Mouse (Mus musculus): ENCODE measurements at regions not wholly inside any gene's neighbourhood (a gene's known extent, or its start where the extent isn't known, plus 50 kb on each side); places are given as distances from the start of the nearest gene placed in this dataset.

GRCm38 (mm10) chr9:91130111-91130720, 232.0 kb upstream of the Zic4 start:
- Histone ChIP-seq H3K4me2 (replicated peaks; ENCODE audit: low read depth) (no peak overlapping the region), H3K9ac (ENCODE audit: low read length) (no peak overlapping the region), H3K4me3 (ENCODE audit: low read depth, low read length) (no peak overlapping the region), H3K4me1 (replicated peaks; ENCODE audit: control insufficient read depth, insufficient read depth) (no peaks in the 10 kb centered on the region), H3K27me3 (ENCODE audit: control insufficient read depth, insufficient read depth, low read length) (no peaks in the 10 kb centered on the region), H3K9me3 (ENCODE audit: control insufficient read depth, low read length) (no peaks in the 10 kb centered on the region), H3K36me3 (ENCODE audit: control insufficient read depth, insufficient read depth, low read length) (no peaks in the 10 kb centered on the region), H3K27ac (replicated peaks) (no peak overlapping the region)
- no peak for TF ChIP-seq EP300 (optimal IDR thresholded peaks at IDR 0.05)
- no peak for TF ChIP-seq CTCF (IDR thresholded peaks at IDR 0.05; ENCODE audit: low read depth)
- 80% methylated on average over 13 of the region's 13 CpGs for WGBS
- ATAC-seq (ENCODE audit: low FRiP score, low TSS enrichment), result no peak
- no peak for DNase-seq (ENCODE audit: low spot score)

- Histone ChIP-seq H3K4me3 (ENCODE audit: low read depth, low read length) (no peak overlapping the region), H3K9ac (ENCODE audit: low read length) (no peak overlapping the region), H3K4me2 (replicated peaks; ENCODE audit: low read depth) (no peak overlapping the region), H3K36me3 (ENCODE audit: control insufficient read depth, insufficient read depth, low read length) (no peaks in the 10 kb centered on the region), H3K27me3 (ENCODE audit: control insufficient read depth, insufficient read depth, low read length) (no peaks in the 10 kb centered on the region), H3K27ac (replicated peaks) (no peak overlapping the region), H3K9me3 (ENCODE audit: control insufficient read depth, low read length) (no peaks in the 10 kb centered on the region), H3K4me1 (replicated peaks; ENCODE audit: control insufficient read depth, insufficient read depth) (no peaks in the 10 kb centered on the region)
- TF ChIP-seq CTCF (IDR thresholded peaks at IDR 0.05; ENCODE audit: low read depth) (no peak), EP300 (optimal IDR thresholded peaks at IDR 0.05) (no peak)
- no peak for DNase-seq (ENCODE audit: low spot score)
- 66% methylated on average over 7 of the region's 7 CpGs for WGBS
- ATAC-seq (ENCODE audit: low FRiP score, low TSS enrichment), result no peak
Observed at GRCm38 (mm10) chr9:91131415-91132255, 230.6 kb upstream of the Zic4 start.

GRCm38 (mm10) chr9:91132531-91132930, 229.7 kb upstream of the Zic4 start:
- Histone ChIP-seq H3K27ac (replicated peaks) (no peak overlapping the region), H3K9me3 (ENCODE audit: control insufficient read depth, low read length) (no peaks in the 10 kb centered on the region), H3K9ac (ENCODE audit: low read length) (no peak overlapping the region), H3K4me1 (replicated peaks; ENCODE audit: control insufficient read depth, insufficient read depth) (no peaks in the 10 kb centered on the region), H3K27me3 (ENCODE audit: control insufficient read depth, insufficient read depth, low read length) (no peaks in the 10 kb centered on the region), H3K4me3 (ENCODE audit: low read depth, low read length) (no peak overlapping the region), H3K36me3 (ENCODE audit: control insufficient read depth, insufficient read depth, low read length) (no peaks in the 10 kb centered on the region), H3K4me2 (replicated peaks; ENCODE audit: low read depth) (no peak overlapping the region)
- 74% methylated on average over 1 of the region's 1 CpGs for WGBS
- no peak for TF ChIP-seq EP300 (optimal IDR thresholded peaks at IDR 0.05)
- TF ChIP-seq CTCF (IDR thresholded peaks at IDR 0.05; ENCODE audit: low read depth), result no peak
- no peak for ATAC-seq (ENCODE audit: low FRiP score, low TSS enrichment)
- DNase-seq (ENCODE audit: low spot score), result no peak

- no peak for DNase-seq (ENCODE audit: low spot score)
- Histone ChIP-seq H3K9me3 (ENCODE audit: control insufficient read depth, low read length) (no peaks in the 10 kb centered on the region), H3K9ac (ENCODE audit: low read length) (no peak overlapping the region), H3K4me3 (ENCODE audit: low read depth, low read length) (no peak overlapping the region), H3K4me2 (replicated peaks; ENCODE audit: low read depth) (no peak overlapping the region), H3K36me3 (ENCODE audit: control insufficient read depth, insufficient read depth, low read length) (no peaks in the 10 kb centered on the region), H3K27ac (replicated peaks) (no peak overlapping the region), H3K4me1 (replicated peaks; ENCODE audit: control insufficient read depth, insufficient read depth) (no peaks in the 10 kb centered on the region), H3K27me3 (ENCODE audit: control insufficient read depth, insufficient read depth, low read length) (no peaks in the 10 kb centered on the region)
- TF ChIP-seq CTCF (IDR thresholded peaks at IDR 0.05; ENCODE audit: low read depth) (no peak), EP300 (optimal IDR thresholded peaks at IDR 0.05) (no peak)
- 82% methylated on average over 3 of the region's 3 CpGs for WGBS
- ATAC-seq (ENCODE audit: low FRiP score, low TSS enrichment), result no peak
Observed at GRCm38 (mm10) chr9:91133256-91133920, 228.8 kb upstream of the Zic4 start.

GRCm38 (mm10) chr9:91134325-91134724, 227.9 kb upstream of the Zic4 start:
- ATAC-seq (ENCODE audit: low FRiP score, low TSS enrichment), result no peak
- Histone ChIP-seq H3K27me3 (ENCODE audit: control insufficient read depth, insufficient read depth, low read length) (no peaks in the 10 kb centered on the region), H3K9ac (ENCODE audit: low read length) (no peak overlapping the region), H3K4me2 (replicated peaks; ENCODE audit: low read depth) (no peak overlapping the region), H3K27ac (replicated peaks) (no peak overlapping the region), H3K4me1 (replicated peaks; ENCODE audit: control insufficient read depth, insufficient read depth) (no peaks in the 10 kb centered on the region), H3K36me3 (ENCODE audit: control insufficient read depth, insufficient read depth, low read length) (no peaks in the 10 kb centered on the region), H3K9me3 (ENCODE audit: control insufficient read depth, low read length) (no peaks in the 10 kb centered on the region), H3K4me3 (ENCODE audit: low read depth, low read length) (no peak overlapping the region)
- TF ChIP-seq EP300 (optimal IDR thresholded peaks at IDR 0.05), result no peak
- no peak for TF ChIP-seq CTCF (IDR thresholded peaks at IDR 0.05; ENCODE audit: low read depth)
- WGBS, result 90% methylated on average over 1 of the region's 1 CpGs
- DNase-seq (ENCODE audit: low spot score), result no peak

- no peak overlapping the region for H3K9ac ChIP-seq (ENCODE audit: low read length)
- WGBS, result 72% methylated on average over 2 of the region's 2 CpGs
- H3K4me1 ChIP-seq (replicated peaks; ENCODE audit: control insufficient read depth, insufficient read depth), result no peaks in the 10 kb centered on the region
- H3K27me3 ChIP-seq (ENCODE audit: control insufficient read depth, insufficient read depth, low read length), result no peaks in the 10 kb centered on the region
- ATAC-seq (ENCODE audit: low FRiP score, low TSS enrichment) (no peak), DNase-seq (ENCODE audit: low spot score) (no peak)
- no peaks in the 10 kb centered on the region for H3K9me3 ChIP-seq (ENCODE audit: control insufficient read depth, low read length)
- H3K27ac ChIP-seq (replicated peaks), result no peak overlapping the region
- H3K4me3 ChIP-seq (ENCODE audit: low read depth, low read length), result no peak overlapping the region
- no peak overlapping the region for H3K4me2 ChIP-seq (replicated peaks; ENCODE audit: low read depth)
- no peak for TF ChIP-seq EP300 (optimal IDR thresholded peaks at IDR 0.05)
- TF ChIP-seq CTCF (IDR thresholded peaks at IDR 0.05; ENCODE audit: low read depth), result no peak
- no peaks in the 10 kb centered on the region for H3K36me3 ChIP-seq (ENCODE audit: control insufficient read depth, insufficient read depth, low read length)
Observed at GRCm38 (mm10) chr9:91135107-91135506, 227.1 kb upstream of the Zic4 start.

All from stomach, postnatal 0 days (tissue).